Mouse (Mus musculus): ENCODE data around the gene Mei1. TPM values are rescaled to one million over a fixed set of nuclear protein-coding genes. Genes with fewer than 3 reads are reported as not detected.

Mei1 gene
- not detected in 2 replicates for total RNA-seq (2015; ENCODE audit: low replicate concordance)
- total RNA-seq (2017; ENCODE audit: low replicate concordance): not detected in 2 replicates

GRCm38 (mm10) chr15:82069898-82070297, at the start of gene Mei1:
TSS of gene Mei1 (plus strand) at chr15:82069996.
- no peak for ATAC-seq (replicated peaks; ENCODE audit: low FRiP score, poor library complexity, severe bottlenecking)

GRCm38 (mm10) chr15:82022535-82023088, 47.2 kb upstream of the Mei1 start:
- no peak for ATAC-seq (replicated peaks; ENCODE audit: low FRiP score, poor library complexity, severe bottlenecking)

- 0 out of 2 replicates have a peak, but pooled peaks have one; percentile 11 for ATAC-seq (replicated peaks; ENCODE audit: low FRiP score, poor library complexity, severe bottlenecking)
These were observed 45.7 kb upstream of the Mei1 start for GRCm38 (mm10) chr15:82023965-82024635.

DNA sequence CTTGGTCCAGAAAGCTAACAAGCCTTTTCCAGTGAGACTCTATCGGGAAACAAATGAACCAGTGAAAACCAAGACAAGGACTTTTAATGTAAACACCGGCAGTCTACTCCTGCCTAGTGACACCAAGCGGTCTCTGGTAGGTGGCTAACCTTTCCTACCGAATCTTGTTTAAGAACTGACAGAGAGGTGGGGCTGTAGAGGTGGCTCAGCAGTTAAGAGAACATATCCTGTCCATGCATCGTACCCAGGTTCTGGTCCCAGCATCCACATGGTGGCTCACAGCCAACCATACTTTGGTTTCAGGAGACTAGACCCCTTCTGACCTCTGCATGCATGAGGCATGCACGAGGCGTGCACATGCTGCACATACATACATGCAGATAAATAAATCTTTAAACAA, 42.5 kb upstream of the Mei1 start:
- ATAC-seq (replicated peaks; ENCODE audit: low FRiP score, poor library complexity, severe bottlenecking): no peak

- ATAC-seq (replicated peaks; ENCODE audit: low FRiP score, poor library complexity, severe bottlenecking): no peak
These were observed 42.1 kb upstream of the Mei1 start for GRCm38 (mm10) chr15:82027726-82028125.

GRCm38 (mm10) chr15:82032386-82032785, 37.4 kb upstream of the Mei1 start:
- no peak for ATAC-seq (replicated peaks; ENCODE audit: low FRiP score, poor library complexity, severe bottlenecking)

GRCm38 (mm10) chr15:82033762-82034161, 36.0 kb upstream of the Mei1 start, which contains the start of gene Desi1:
TSS of gene Desi1 (minus strand) at chr15:82033862.
- no peak for ATAC-seq (replicated peaks; ENCODE audit: low FRiP score, poor library complexity, severe bottlenecking)

DNA sequence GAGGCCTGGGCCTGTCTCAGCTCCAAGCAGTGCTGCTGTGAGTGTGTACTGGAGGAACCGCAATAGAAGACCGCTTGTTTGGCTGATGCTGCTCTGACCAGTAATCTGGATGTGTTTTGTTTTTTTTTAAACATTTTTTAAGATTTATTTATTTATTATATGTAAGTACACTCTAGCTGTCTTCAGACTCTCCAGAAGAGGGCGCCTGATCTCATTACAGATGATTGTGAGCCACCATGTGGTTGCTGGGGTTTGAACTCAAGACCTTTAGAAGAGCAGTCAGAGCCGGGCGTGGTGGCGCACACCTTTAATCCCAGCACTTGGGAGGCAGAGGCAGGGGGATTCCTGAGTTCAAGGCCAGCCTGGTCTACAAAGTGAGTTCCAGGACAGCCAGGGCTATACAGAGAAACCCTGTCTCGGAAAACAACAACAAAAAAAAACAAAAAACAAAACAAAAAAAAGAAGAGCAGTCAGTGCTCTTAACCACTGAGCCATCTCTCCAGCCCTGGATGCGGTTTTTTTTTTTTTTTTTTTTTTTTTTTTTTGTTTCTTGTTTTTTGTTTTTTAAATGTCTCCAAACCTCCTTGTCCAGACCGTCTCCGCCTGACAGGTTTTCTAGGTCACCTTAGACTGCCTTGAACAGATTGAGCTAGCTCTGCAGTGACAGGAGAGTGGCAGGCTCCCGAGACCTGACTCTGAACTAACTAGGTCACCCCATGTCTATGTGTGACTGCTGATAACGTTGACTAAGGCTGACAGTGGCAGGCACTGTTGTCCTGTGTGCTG, 33.7 kb upstream of the Mei1 start:
- ATAC-seq (replicated peaks; ENCODE audit: low FRiP score, poor library complexity, severe bottlenecking): no peak

GRCm38 (mm10) chr15:82040650-82041049, 29.1 kb upstream of the Mei1 start:
- peak; percentile 82 for ATAC-seq (replicated peaks; ENCODE audit: low FRiP score, poor library complexity, severe bottlenecking)

GRCm38 (mm10) chr15:82044166-82044784, 25.5 kb upstream of the Mei1 start:
- no peak for ATAC-seq (replicated peaks; ENCODE audit: low FRiP score, poor library complexity, severe bottlenecking)

DNA sequence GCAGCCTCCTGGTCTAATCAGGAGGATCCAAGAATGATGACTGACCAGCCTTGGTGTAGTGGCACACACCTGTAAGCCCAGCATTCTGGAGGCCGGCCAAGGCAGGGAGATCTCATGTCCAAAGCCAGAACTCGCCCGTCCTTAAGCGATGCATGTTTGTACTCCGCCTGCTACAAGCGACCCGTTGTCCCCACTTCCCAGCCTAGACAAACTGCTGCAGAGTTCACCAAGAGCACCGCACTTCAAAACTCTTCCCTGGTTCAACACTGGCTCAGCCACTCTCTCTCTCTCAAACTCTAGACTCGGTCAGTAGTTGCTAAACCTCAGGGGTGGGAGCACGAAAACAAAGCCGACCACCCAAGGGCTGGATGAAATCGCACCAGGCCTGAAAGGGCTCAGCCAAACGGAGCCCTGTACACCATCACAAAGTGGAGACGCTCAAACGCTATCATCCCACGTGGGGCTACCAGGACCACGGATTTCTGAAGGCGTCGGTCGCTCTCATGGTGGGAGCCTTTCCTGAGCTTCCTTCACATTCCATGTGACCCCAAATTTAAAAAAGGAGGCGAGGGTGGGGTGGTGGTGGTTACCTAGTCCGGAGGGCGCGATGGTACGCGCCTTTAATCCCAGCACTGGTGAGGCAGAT, 23.4 kb upstream of the Mei1 start:
- peak; percentile 50; the same call in 1 of the 2 replicates for ATAC-seq (replicated peaks; ENCODE audit: low FRiP score, poor library complexity, severe bottlenecking)

GRCm38 (mm10) chr15:82047080-82047883, 22.5 kb upstream of the Mei1 start, which contains the start of gene Snu13:
TSS of gene Snu13 (minus strand) at chr15:82047598.
- ATAC-seq (replicated peaks; ENCODE audit: low FRiP score, poor library complexity, severe bottlenecking): peak; percentile 97

DNA sequence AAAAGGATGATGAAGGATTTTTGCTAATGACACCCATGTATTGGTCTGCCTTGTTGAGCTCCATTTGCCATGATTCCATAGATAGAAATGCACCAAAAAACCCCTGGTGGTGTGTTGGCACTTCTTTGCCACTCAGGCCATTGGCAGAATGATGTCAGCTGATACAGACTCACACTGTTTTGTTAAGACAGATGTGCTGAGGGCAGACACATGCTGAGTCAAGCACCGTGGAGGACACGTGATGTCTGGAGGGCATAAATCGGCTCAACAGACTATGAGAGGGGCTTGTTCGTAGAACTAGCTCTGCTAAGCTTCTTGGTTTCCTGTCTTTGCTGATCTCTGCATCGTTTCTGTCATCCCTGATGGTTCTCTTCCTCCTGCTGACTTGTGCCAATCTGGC, 17.3 kb upstream of the Mei1 start:
- ATAC-seq (replicated peaks; ENCODE audit: low FRiP score, poor library complexity, severe bottlenecking): no peak

DNA sequence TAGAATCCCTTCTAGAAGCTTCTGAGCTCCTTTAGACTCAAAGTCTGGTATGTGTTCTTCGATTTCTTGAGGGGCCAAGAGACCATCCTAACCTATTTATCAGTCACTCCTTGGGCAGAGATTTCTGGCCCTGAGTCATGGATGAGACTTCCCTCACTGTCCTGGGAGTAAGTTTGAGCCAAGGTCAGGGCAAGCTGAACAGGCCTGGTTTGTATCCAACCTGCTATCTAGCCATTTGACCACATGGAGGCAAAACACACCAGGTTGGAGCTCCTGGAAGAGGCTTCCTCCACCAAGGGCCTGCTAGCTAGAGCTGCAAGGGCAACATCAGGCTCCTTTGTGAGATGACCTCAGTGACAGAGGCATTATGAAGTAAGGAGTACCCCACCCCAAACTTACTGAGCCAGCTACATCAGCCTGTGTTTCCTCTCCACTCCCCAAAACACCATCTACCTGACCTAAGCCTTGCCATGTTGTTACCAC, 11.0 kb upstream of the Mei1 start, which contains the start of gene 4930407I10Rik:
TSS of gene 4930407I10Rik (plus strand) at position 433 of the 483 bp plus-strand sequence.
- no peak for ATAC-seq (replicated peaks; ENCODE audit: low FRiP score, poor library complexity, severe bottlenecking)

DNA sequence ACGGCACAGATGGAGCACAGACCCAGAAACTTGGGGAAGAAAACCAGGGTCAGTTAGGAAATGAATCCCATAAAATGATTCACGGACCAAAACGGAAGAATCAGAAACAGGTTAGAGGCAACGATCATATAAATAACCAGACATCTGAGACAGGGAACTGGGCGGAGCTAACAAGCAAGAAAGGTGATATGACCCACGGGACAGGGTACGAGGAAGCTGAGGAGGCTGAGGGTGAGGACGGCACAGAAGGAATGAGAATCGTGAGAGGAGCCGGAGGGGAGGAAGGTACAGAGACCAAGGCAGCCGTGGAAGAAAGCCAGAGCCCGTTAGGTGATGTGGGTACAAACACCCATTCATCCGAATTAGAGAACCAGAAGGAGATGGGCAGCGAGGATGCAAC, 5.9 kb upstream of the Mei1 start:
- no peak for ATAC-seq (replicated peaks; ENCODE audit: low FRiP score, poor library complexity, severe bottlenecking)

- peak; percentile 55 for ATAC-seq (replicated peaks; ENCODE audit: low FRiP score, poor library complexity, severe bottlenecking)
These were observed 4.3 kb upstream of the Mei1 start for GRCm38 (mm10) chr15:82065511-82065910.

DNA sequence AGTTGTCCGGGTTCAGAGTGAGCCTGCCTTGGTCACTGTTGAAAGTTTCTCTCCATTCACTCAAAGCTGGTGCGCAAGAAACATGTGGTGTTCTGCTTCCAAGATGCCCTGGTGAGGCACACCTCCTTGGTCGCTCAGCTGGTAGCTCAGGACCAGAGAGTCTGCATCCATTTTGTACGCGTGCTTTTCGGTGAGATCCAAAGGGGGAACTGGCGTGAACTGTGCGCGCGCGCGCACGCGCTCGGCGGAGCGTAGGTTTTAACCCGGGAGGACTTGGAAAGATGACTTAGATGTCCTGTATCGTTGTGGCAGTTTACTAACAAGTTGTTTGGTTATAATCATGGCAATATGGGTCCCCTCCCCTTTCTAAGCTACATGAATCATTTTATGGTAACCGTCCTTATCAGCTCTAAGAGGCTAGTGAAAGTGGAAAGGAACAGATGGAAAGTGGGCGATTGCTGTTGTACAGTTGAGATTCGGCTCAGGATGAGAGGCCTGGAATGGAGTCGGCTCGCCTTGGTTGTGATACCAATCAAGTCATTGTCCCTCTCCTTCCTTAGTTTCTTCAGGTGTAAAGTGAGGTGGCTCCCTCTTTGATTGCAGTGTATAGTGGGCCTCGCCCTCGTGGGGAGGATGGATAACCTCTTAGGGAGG, 2.1 kb downstream of the Mei1 start:
- no peak for ATAC-seq (replicated peaks; ENCODE audit: low FRiP score, poor library complexity, severe bottlenecking)

DNA sequence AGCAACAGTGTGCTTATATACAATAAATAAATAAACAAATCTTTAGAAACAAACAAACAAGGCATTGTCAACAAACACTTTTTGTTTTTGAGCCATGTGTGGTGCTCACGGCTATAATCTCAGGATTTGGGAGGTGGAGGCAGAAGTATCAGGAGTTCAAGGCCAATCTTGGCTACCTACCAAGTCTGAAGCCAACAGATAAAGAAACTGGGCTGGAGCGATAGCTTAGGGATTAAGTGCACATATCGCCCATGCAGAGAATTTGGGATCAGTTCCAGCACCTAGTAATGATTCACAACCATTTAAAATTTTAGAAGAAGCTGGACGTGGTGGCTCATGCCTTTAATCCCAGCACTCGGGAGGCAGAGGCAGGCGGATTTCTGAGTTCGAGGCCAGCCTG, 3.7 kb downstream of the Mei1 start:
- ATAC-seq (replicated peaks; ENCODE audit: low FRiP score, poor library complexity, severe bottlenecking): no peak

All from erythroid progenitor cell, adult 5-6 weeks (primary cell).